Mouse (Mus musculus): Measurements from ENCODE around the gene Gng12.

- TF ChIP-seq CTCF (IDR thresholded peaks at IDR 0.05) = no peak
- TF ChIP-seq EP300 (IDR thresholded peaks at IDR 0.05) = no peak
Measured at GRCm38 (mm10) chr6:67016520-67017111, 120.4 kb downstream of the Gng12 start.
